8 mouse cellular contexts compared by ENCODE assay signal in genomic region chr19:5803881-5804279, GRCm38 (mm10). TPM values are rescaled to one million over a fixed set of nuclear protein-coding genes. Genes with fewer than 3 reads are reported as not detected.
DNase-seq lines count a peak whose midpoint lies in the region; ATAC-seq and TF ChIP-seq lines count a peak whose summit lies in the region.

No protein-coding gene starts in this region.

- no peak for ATAC-seq in embryonic facial prominence, embryonic 13.5 days (ENCODE audit: insufficient number of reproducible peaks, insufficient read depth, low FRiP score, low TSS enrichment, low read depth)
- ATAC-seq in intestine, postnatal 0 days, result 0 out of 2 replicates have a peak, but pooled peaks have one; percentile 4
- ATAC-seq in neural tube, embryonic 15.5 days (ENCODE audit: low FRiP score), result peak; percentile 29; the same call in 1 of the 2 replicates

- no peak for DNase-seq in lung, adult 2 months
- no peak for DNase-seq in lung, postnatal 4 days
- DNase-seq in ovary, postnatal 14 days (ENCODE audit: low spot score), result no peak
- DNase-seq in frontal cortex, postnatal 25 days (ENCODE audit: low spot score in 2 of 2), result no peak
- no peak for DNase-seq in layer of hippocampus, adult 8-10 months (ENCODE audit: low spot score in 2 of 2)

- peak overlapping the region; percentile 95 for H3K4me2 ChIP-seq in embryonic facial prominence, embryonic 13.5 days
- peak overlapping the region; percentile 86 for H3K4me2 ChIP-seq in intestine, postnatal 0 days (replicated peaks; ENCODE audit: low read depth)
- peak overlapping the region; percentile 93 for H3K4me2 ChIP-seq in neural tube, embryonic 15.5 days

- peak overlapping the region; percentile 100 for H3K27ac ChIP-seq in embryonic facial prominence, embryonic 13.5 days
- peak overlapping the region; percentile 100 for H3K27ac ChIP-seq in intestine, postnatal 0 days (ENCODE audit: low read depth, low read length)
- peak overlapping the region; percentile 100 for H3K27ac ChIP-seq in neural tube, embryonic 15.5 days (replicated peaks)

- WGBS in lung, adult 2 months, result under 1% methylated on average over 16 of the region's 16 CpGs
- under 1% methylated on average over 16 of the region's 16 CpGs for WGBS in embryonic facial prominence, embryonic 13.5 days
- WGBS in intestine, postnatal 0 days, result under 1% methylated on average over 16 of the region's 16 CpGs
- under 1% methylated on average over 16 of the region's 16 CpGs for WGBS in neural tube, embryonic 15.5 days

- TF ChIP-seq POLR2A in lung, adult 2 months (IDR thresholded peaks at IDR 0.05; ENCODE audit: borderline replicate concordance, extremely low read depth, low read depth, low read length), result no peak; the same call in 1 of the 2 replicates

- no peaks in the 10 kb centered on the region for H3K27me3 ChIP-seq in embryonic facial prominence, embryonic 13.5 days
- H3K27me3 ChIP-seq in intestine, postnatal 0 days (replicated peaks; ENCODE audit: control insufficient read depth, insufficient read depth, low read length), result no peaks in the 10 kb centered on the region
- no peaks in the 10 kb centered on the region for H3K27me3 ChIP-seq in neural tube, embryonic 15.5 days (replicated peaks)

- H3K4me1 ChIP-seq in lung, adult 2 months (ENCODE audit: control insufficient read depth, insufficient read depth, low read length), result peaks cover 40% of the 10 kb centered on the region
- H3K4me1 ChIP-seq in embryonic facial prominence, embryonic 13.5 days, result peaks cover 34% of the 10 kb centered on the region
- H3K4me1 ChIP-seq in intestine, postnatal 0 days (replicated peaks; ENCODE audit: control insufficient read depth, insufficient read depth, low read length), result peaks cover 15% of the 10 kb centered on the region
- H3K4me1 ChIP-seq in neural tube, embryonic 15.5 days, result peaks cover 38% of the 10 kb centered on the region

- H3K9me3 ChIP-seq in embryonic facial prominence, embryonic 13.5 days, result no peaks in the 10 kb centered on the region
- no peaks in the 10 kb centered on the region for H3K9me3 ChIP-seq in intestine, postnatal 0 days (ENCODE audit: control insufficient read depth)
- no peaks in the 10 kb centered on the region for H3K9me3 ChIP-seq in neural tube, embryonic 15.5 days (replicated peaks)

- H3K9ac ChIP-seq in embryonic facial prominence, embryonic 13.5 days, result peak overlapping the region; percentile 99
- peak overlapping the region; percentile 97 for H3K9ac ChIP-seq in intestine, postnatal 0 days (ENCODE audit: low read depth, low read length)
- H3K9ac ChIP-seq in neural tube, embryonic 15.5 days (replicated peaks), result peak overlapping the region; percentile 53

- peak overlapping the region; percentile 37 for H3K4me3 ChIP-seq in lung, adult 2 months (replicated peaks; ENCODE audit: extremely low read depth, low read depth, low read length)
- peak overlapping the region; percentile 91 for H3K4me3 ChIP-seq in embryonic facial prominence, embryonic 13.5 days
- H3K4me3 ChIP-seq in intestine, postnatal 0 days (ENCODE audit: low read depth, low read length), result peak overlapping the region; percentile 82
- H3K4me3 ChIP-seq in neural tube, embryonic 15.5 days (replicated peaks), result peak overlapping the region; percentile 88

- H3K36me3 ChIP-seq in embryonic facial prominence, embryonic 13.5 days, result no peaks in the 10 kb centered on the region
- 0 out of 2 replicates have a peak, but pooled peaks cover 4% of the 10 kb centered on the region for H3K36me3 ChIP-seq in intestine, postnatal 0 days (ENCODE audit: control insufficient read depth, insufficient read depth)
- no peaks in the 10 kb centered on the region for H3K36me3 ChIP-seq in neural tube, embryonic 15.5 days

- TF ChIP-seq CTCF in lung, adult 2 months (IDR thresholded peaks at IDR 0.05; ENCODE audit: insufficient read depth, low read length), result no peak
- TF ChIP-seq CTCF in intestine, postnatal 0 days (IDR thresholded peaks at IDR 0.05; ENCODE audit: low read depth), result no peak

RNA-seq across cellular contexts. Expression of gene Scyl1, which starts 32.7 kb away (rescaled TPM):
- 113 and 116 TPM in 2 replicates for polyA plus RNA-seq in lung, adult 2 months (2012; rRNA removed)
- 73.0 and 75.3 TPM in 2 replicates for polyA plus RNA-seq in embryonic facial prominence, embryonic 13.5 days (2015; fragmentation: Nextera tagmentation; extraction: Ambion mirVana)
- 43.8 and 48.8 TPM in 2 replicates for polyA plus RNA-seq in intestine, postnatal 0 days (2015; fragmentation: Nextera tagmentation; extraction: Ambion mirVana)
- 81.6 and 83.1 TPM in 2 replicates for polyA plus RNA-seq in neural tube, embryonic 15.5 days (2015; fragmentation: Nextera tagmentation; extraction: Ambion mirVana)
- 10 to 100 TPM; 77.7 to 94.4 (median 88.1) TPM for total RNA-seq in layer of hippocampus, adult 8-10 months (2022)

Comparison
In these comparisons a context has a peak if more than half of its experiments do, and no peak if none do; other contexts are left out.
1. H3K4me3 ChIP-seq: peak in every context shown above with its lines; median percentile 91 in embryonic facial prominence, embryonic 13.5 days; 88 in neural tube, embryonic 15.5 days; 82 in intestine, postnatal 0 days; 37 in lung, adult 2 months.